Mouse (Mus musculus) fibroblast of lung, adult 2 months (primary cell): Measurements from ENCODE around the gene Ago4.

Source experiments
- DNase-seq: peaks from one replicate; pipeline ENCODE4 v3.0.0-alpha.2; 2011; ENCODE audit warnings: low read depth

Gene Ago4

DNA sequence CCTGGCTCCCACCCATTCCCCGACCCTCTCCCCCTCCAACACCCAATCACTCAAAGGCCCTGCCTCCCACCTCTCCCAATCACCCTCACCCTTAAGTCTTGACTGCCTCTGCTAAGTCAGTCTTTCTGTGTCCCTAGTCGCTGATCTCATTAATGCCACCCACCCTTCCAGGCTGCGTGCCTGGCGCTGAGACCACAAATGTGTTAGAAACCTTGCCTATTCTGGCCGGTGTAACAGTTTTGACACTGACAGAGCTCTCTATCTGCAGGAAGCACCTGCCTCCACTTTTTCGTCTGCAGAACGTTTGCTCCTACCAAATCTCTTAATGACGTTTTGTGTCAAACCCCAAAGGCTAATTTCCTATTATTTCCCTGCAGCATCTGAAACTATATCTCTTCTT is 64.3 kb downstream of the Ago4 start:
- DNase-seq: no peak

DNA sequence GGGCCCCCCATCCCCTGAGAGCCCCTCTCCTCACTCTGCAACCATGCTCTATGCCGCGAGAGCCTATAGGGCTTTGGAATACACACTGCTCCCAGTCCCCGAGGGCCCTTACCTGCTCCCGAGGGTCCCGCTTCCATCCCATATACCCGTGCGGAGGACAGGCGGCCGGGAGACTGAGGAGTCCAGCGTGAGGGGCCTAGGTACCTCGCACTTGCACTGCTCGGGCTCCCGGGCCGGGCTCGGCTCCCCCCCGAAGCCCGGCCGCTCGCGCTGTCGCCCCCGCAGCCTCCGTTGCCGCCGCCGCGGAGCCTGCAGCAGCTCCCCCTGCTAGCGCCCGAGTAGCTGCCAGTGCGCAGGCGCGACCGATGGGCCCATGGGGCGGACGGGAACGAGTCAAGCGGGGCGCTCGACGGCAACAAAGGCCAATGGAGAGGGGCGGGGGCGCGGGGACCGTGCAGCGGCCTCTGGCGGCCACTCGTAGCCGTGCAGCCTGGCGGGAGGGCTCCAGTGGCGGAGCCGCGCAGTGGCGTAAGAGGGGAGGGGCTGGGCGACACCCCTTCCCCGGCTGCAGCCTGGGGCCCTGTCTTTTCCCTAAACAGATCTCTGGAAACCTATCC is 64.9 kb downstream of the Ago4 start, which contains the start of gene Ago1:
Gene Ago1 (minus strand): TSS at position 299 of the 617 bp plus-strand sequence.
- DNase-seq: peak; percentile 72

GRCm38 (mm10) chr4:126467721-126468284 is 65.5 kb downstream of the Ago4 start:
- no peak for DNase-seq

DNA sequence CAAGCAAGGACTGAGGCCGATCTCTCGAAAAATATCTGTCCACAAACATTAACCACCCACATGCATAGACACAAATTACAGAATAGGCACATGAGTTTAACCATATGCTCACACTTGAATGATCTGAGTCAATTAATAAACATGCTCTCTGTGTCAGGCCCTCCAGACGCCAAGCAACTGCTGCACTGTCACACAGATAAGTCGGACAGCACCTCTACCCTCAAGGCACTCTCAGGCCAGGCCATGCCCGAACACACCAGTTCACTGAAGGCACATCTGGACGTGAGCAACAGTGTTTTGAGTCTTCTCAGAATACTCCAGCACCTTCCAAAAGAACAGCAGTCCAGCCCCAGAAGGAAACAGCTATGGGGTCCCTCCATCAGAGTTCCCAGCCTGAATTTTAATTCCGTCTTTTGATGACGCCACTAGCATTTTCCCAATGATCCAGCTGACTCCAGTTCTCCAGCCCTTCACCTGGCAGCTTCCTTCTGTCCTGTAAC is 67.0 kb downstream of the Ago4 start:
- no peak for DNase-seq

DNA sequence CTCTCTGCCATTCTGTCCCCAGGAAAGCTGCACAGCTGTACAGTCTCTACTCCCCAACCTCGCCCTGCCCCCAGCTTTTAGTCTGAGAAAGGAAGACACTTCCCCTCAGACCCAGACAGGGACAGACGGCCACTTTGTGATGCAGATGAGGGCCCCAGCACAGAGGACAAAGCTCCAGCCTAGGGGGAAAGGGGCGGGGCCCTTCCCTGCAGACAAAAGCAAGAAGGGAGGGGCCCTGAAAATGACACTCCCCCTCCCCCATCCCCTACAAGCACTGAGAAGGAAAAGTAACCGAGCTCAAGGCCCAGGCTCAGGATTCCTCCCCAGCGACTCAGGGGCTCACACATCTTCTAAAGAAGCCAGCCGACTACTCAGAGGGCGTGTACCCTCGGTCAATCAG is 67.4 kb downstream of the Ago4 start:
- no peak for DNase-seq

DNA sequence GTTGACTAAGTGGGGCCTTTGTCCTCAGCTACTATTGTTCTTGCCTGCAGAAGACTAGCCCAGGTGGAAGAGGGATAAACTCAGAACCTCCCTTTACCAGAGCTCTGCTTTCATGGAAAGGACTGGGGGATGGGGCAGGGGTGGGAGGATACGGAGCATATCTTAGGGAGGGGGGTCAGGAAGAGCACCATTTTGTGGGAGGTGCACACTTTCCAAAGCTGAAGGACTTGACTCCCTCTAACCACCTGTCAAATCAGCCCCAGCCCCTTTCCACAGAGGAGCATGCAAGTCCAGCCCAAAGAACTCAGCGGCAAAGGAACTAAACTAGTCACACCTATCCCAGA is 68.4 kb downstream of the Ago4 start:
- no peak for DNase-seq

DNA sequence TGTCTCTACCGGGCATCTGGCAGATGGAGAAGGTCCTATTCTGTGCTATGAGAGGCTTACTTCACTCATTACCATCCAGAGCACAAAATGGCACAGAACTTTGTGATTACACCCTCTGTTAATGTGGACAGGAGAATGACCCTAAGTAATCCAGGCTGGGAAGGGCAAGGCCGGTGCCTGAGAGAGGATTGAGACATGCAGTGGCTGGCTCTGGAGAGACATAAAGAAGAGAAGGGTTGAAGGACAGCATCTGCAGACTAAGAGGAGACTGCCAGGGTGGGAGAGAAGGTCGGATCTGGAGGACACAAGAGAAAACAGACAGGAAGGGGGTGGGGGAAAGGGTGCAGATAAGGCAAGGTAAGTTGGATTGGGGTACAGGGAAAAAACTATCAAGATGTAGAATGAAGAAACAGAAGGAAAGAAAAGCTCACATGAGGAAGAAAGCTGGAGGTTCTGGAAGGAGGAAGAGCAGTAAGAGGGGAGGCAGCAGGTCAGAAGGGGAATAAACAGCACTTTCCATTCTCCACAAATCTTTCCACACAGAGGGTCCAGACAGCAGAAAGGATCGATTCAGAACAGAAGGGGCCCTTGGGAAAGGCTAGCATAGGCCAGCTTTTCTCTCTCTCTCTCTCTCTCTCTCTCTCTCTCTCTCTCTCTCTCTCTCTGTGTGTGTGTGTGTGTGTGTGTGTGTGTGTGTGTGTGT is 68.9 kb downstream of the Ago4 start:
- no peak for DNase-seq

- no peak for DNase-seq
Observed at GRCm38 (mm10) chr4:126455441-126455840, 77.8 kb downstream of the Ago4 start.

DNA sequence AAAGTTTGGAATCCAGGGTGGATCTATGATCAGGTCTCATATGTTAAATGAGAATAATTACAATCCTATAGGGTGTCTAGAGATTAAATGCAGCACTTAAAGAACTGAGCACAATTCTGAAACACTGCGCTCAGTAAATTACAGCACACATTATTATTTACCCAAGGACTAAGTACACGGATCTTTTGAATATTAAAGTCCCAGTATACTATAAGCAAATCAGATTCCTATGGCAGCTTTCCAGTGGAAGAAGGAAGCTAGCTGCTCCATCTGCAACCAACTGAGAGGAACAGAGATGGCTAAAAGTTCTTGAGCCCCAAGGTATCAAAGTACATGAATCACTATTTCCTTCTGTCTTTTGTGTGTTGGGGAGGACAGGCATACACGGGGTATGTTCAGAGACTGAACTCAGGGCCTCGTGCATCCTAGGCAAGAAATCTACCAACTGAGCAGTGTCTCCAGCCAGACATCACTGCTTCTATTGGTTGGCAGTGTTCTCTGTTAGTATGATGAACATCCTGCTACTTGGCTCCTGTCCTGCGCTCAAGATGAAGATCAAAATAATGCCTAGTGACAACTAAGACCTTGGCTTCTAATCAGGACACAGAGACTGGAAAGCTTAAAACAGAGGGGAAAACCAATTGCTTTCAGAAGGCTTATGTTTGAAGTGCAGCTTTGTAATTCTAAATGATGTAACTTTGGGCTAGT is 78.6 kb downstream of the Ago4 start:
- DNase-seq: no peak

GRCm38 (mm10) chr4:126450268-126450667 is 83.0 kb downstream of the Ago4 start:
- DNase-seq: no peak

DNA sequence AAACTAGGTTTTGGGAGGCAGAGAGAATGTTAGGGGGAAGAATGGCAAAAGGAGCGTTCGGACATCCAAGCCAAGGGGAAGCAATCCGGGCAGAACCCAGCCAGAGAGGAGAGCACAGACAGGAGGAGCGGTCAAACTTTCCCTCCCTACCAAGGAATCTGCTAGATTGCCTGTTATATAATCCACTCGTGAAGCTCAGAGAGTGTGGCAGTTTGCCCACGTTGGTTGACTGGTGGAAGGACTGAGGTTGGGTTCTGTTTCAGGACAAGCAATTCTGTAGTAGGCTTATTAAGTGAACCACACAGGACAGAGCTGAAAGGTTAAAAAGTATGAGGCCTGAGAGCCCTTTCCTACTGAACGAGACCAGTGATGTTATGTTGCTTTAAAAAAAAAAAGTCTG is 86.1 kb downstream of the Ago4 start:
- DNase-seq: no peak

- no peak for DNase-seq
Observed at GRCm38 (mm10) chr4:126444528-126444927, 88.7 kb downstream of the Ago4 start.
